Mouse (Mus musculus) forebrain, embryonic 11.5 days (tissue): ENCODE measurements around the gene Rsc1a1. TPM values are rescaled to one million over a fixed set of nuclear protein-coding genes. Genes with fewer than 3 reads are reported as not detected.

ENCODE experiments used
- ATAC-seq: fragments of 200-750 bp; cut with Nextera tagmentation; replicated peaks from 2 replicates; pipeline ENCODE4 v1.8.0; 2017; ENCODE audit warnings: moderate TSS enrichment; ENCODE audit not compliant: low FRiP score
- DNase-seq: peaks from one replicate; pipeline ENCODE4 v3.0.0-alpha.2; 2017; ENCODE audit warnings: low spot score
- H3K27ac ChIP-seq: fragments of 300-500 bp; sonication (generic); 2 replicates; pipeline ENCODE4 v1.5.1; 2014; ENCODE audit warnings: low read depth, low read length
- H3K27me3 ChIP-seq: fragments of 300-500 bp; sonication (generic); 2 replicates; pipeline ENCODE4 v1.6.1; 2014; ENCODE audit warnings: mild to moderate bottlenecking, low read length, mixed read lengths; ENCODE audit not compliant: control insufficient read depth, insufficient read depth
- H3K36me3 ChIP-seq: fragments of 300-500 bp; sonication (generic); 2 replicates; pipeline ENCODE4 v1.6.1; 2014; ENCODE audit warnings: mild to moderate bottlenecking, low read length, moderate library complexity, mixed read lengths; ENCODE audit not compliant: control insufficient read depth, insufficient read depth
- H3K4me1 ChIP-seq: fragments of 300-500 bp; sonication (generic); replicated peaks from 2 replicates; pipeline ENCODE4 v1.6.1; 2014; ENCODE audit warnings: low read length, mixed read lengths; ENCODE audit not compliant: control insufficient read depth, insufficient read depth
- H3K4me2 ChIP-seq: fragments of 300-500 bp; sonication (generic); 2 replicates; pipeline ENCODE4 v1.6.1; 2014; ENCODE audit warnings: low read depth, mild to moderate bottlenecking, low read length, moderate library complexity, mixed read lengths; ENCODE audit not compliant: severe bottlenecking
- H3K4me3 ChIP-seq: fragments of 300-500 bp; sonication (generic); 2 replicates; pipeline ENCODE4 v1.5.1; 2014; ENCODE audit warnings: low read depth, low read length
- H3K9ac ChIP-seq: fragments of 300-500 bp; sonication (generic); 2 replicates; pipeline ENCODE4 v1.6.1; 2014; ENCODE audit warnings: low read length
- H3K9me3 ChIP-seq: fragments of 300-500 bp; sonication (generic); 2 replicates; pipeline ENCODE4 v1.6.1; 2016; ENCODE audit warnings: low read length, mixed read lengths; ENCODE audit not compliant: control insufficient read depth
- WGBS: fragments of 180-500 bp; shearing (Covaris S2); extraction: QIAGEN DNeasy Blood & Tissue Kit; methylation state at CpG from one replicate; pipeline ENCODE4 v1.1.7; 2014; 5-methylcytosine and 5-hydroxymethylcytosine counted together
- polyA plus RNA-seq: library from polyadenylated mRNA; unstranded; fragments of >200 nt; fragmentation: Nextera tagmentation; extraction: Ambion mirVana; gene quantifications from 2 replicates; pipeline ENCODE4 v1.2.1, GENCODE M21; 2014

Rsc1a1 gene
- polyA plus RNA-seq, 1 experiment from 2014 or later: 2.4 TPM

DNA sequence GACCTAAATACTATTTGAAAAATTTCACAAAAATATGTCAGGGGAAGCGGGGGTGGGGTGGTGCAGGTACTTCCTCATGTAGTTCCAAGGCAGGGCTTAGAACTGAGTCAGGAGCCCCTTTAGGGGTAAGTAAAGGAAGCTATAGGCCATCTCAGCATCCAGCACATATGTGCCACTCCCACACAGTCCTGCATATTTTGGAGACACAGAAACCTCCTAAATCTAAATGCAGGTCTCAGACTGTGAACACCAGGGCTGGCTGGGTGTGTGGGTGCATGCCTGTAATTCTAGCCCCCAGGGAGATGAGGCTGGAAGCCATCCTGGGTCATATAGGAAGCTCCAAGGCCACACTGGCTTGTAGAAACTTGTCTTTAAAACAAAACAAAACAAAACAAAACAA is 25.9 kb upstream of the Rsc1a1 start:
- no peak overlapping the region for H3K27ac ChIP-seq

DNA sequence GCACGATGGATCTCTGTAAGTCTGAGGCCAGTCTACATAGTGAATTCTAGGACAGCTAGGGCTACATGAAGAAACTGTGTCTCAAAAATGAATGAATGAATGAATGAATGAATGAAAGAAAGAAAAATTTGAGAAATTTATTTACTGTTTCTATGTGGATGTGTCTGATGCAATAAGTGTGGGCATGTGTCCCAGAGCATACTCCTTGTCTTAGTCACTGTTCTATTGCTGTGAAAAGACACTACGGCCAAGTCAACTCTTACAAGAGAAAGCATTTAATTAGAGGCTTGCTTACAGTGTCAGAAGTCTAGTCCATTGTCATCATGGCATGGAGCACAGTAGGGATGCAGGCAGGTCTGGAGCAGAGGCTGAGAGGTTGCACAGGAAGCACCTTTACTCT is 23.6 kb upstream of the Rsc1a1 start:
- 96% methylated on average over 2 of the region's 2 CpGs for WGBS
- no peaks in the 10 kb centered on the region for H3K9me3 ChIP-seq

More for the DNA sequence above, 25.9 kb upstream of the Rsc1a1 start:
- Histone ChIP-seq H3K36me3 (no peaks in the 10 kb centered on the region; the same call in 1 of the 2 replicates), H3K9me3 (no peaks in the 10 kb centered on the region), H3K4me2 (no peak overlapping the region), H3K9ac (no peak overlapping the region), H3K4me3 (no peak overlapping the region), H3K4me1 (no peaks in the 10 kb centered on the region), H3K27me3 (no peaks in the 10 kb centered on the region)
- DNase-seq (no peak), ATAC-seq (no peak)
- WGBS: 88% methylated on average over 1 of the region's 1 CpGs

GRCm38 (mm10) chr4:141708005-141708404 is 22.6 kb upstream of the Rsc1a1 start:
- Histone ChIP-seq H3K9me3 (no peaks in the 10 kb centered on the region), H3K27ac (no peak overlapping the region), H3K27me3 (no peaks in the 10 kb centered on the region), H3K9ac (no peak overlapping the region), H3K4me1 (no peaks in the 10 kb centered on the region), H3K4me2 (no peak overlapping the region), H3K4me3 (no peak overlapping the region), H3K36me3 (peaks cover 4% of the 10 kb centered on the region; the same call in 1 of the 2 replicates)
- DNase-seq (no peak), ATAC-seq (no peak)
- 96% methylated on average over 7 of the region's 7 CpGs for WGBS

More for the DNA sequence above, 23.6 kb upstream of the Rsc1a1 start:
- no peaks in the 10 kb centered on the region for H3K4me1 ChIP-seq
- no peak overlapping the region for H3K27ac ChIP-seq
- peaks cover 4% of the 10 kb centered on the region; the same call in 1 of the 2 replicates for H3K36me3 ChIP-seq
- H3K9ac ChIP-seq: no peak overlapping the region
- H3K27me3 ChIP-seq: no peaks in the 10 kb centered on the region
- ATAC-seq: no peak
- no peak for DNase-seq
- no peak overlapping the region for H3K4me3 ChIP-seq
- H3K4me2 ChIP-seq: no peak overlapping the region

- Histone ChIP-seq H3K27ac (no peak overlapping the region), H3K4me3 (no peak overlapping the region), H3K4me2 (no peak overlapping the region), H3K4me1 (no peaks in the 10 kb centered on the region), H3K9ac (no peak overlapping the region), H3K36me3 (peaks cover 4% of the 10 kb centered on the region; the same call in 1 of the 2 replicates), H3K27me3 (no peaks in the 10 kb centered on the region), H3K9me3 (no peaks in the 10 kb centered on the region)
- ATAC-seq (no peak), DNase-seq (no peak)
- 94% methylated on average over 4 of the region's 4 CpGs for WGBS
Measured at GRCm38 (mm10) chr4:141705331-141705730, 19.9 kb upstream of the Rsc1a1 start.

- H3K9me3 ChIP-seq: no peaks in the 10 kb centered on the region
- H3K27me3 ChIP-seq: no peaks in the 10 kb centered on the region
- no peak overlapping the region for H3K4me2 ChIP-seq
- H3K4me3 ChIP-seq: no peak overlapping the region
- 91% methylated on average over 2 of the region's 2 CpGs for WGBS
- H3K4me1 ChIP-seq: no peaks in the 10 kb centered on the region
- DNase-seq: no peak
- H3K27ac ChIP-seq: no peak overlapping the region
- H3K36me3 ChIP-seq: peaks cover 4% of the 10 kb centered on the region; the same call in 1 of the 2 replicates
- H3K9ac ChIP-seq: no peak overlapping the region
- ATAC-seq: no peak
Measured at GRCm38 (mm10) chr4:141704625-141705024, 19.2 kb upstream of the Rsc1a1 start.

DNA sequence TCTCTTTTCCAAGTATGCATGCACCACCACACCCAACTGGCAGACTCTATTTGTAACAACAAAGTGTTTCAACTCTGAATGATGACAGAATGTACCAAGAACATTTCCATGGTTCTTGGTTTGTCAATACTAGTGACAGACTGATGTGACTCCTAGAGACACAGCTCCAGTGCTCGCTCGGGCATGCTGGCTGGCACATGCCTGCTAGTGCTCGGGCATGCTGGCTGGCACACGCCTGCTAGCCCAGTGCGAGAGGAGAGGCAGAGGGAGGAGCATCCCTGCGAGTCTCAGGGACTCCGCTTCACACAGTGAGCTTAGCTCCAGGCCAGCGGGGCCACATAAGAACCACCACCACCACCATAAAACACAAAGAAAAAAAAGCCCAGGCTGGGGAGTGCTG is 9.3 kb upstream of the Rsc1a1 start:
- Histone ChIP-seq H3K9ac (no peak overlapping the region), H3K9me3 (no peaks in the 10 kb centered on the region), H3K36me3 (peaks cover 9% of the 10 kb centered on the region), H3K27me3 (no peaks in the 10 kb centered on the region), H3K4me3 (no peak overlapping the region), H3K4me2 (no peak overlapping the region), H3K4me1 (no peaks in the 10 kb centered on the region), H3K27ac (no peak overlapping the region)
- ATAC-seq: no peak
- 95% methylated on average over 8 of the region's 8 CpGs for WGBS
- DNase-seq: no peak

DNA sequence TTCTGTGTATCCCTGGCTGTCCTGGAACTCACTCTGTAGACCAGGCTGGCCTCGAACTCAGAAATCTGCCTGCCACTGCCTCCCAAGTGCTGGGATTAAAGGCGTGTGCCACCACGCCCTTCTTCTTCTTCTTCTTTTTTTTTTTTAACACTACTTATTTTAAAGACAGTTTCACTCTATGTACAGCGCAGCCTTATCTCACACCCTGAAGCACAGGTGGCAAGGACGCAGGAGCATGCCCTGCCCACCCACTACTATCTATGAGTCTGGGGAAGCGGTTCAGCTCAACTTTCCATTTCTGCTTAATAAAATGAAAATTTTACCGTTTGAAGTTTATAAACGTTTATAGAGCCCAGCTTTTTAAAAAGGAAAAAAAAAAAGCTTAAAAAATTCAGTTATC is 3.1 kb upstream of the Rsc1a1 start:
- 97% methylated on average over 8 of the region's 8 CpGs for WGBS
- DNase-seq (no peak), ATAC-seq (no peak)
- H3K4me2 ChIP-seq: no peak overlapping the region
- no peaks in the 10 kb centered on the region for H3K4me1 ChIP-seq
- H3K9ac ChIP-seq: no peak overlapping the region
- peaks cover 6% of the 10 kb centered on the region for H3K36me3 ChIP-seq
- H3K4me3 ChIP-seq: no peak overlapping the region
- no peaks in the 10 kb centered on the region for H3K27me3 ChIP-seq
- no peaks in the 10 kb centered on the region for H3K9me3 ChIP-seq
- H3K27ac ChIP-seq: no peak overlapping the region

GRCm38 (mm10) chr4:141686525-141686924 is 1.1 kb upstream of the Rsc1a1 start:
- Histone ChIP-seq H3K27me3 (no peaks in the 10 kb centered on the region), H3K9ac (no peak overlapping the region), H3K4me2 (no peak overlapping the region), H3K9me3 (no peaks in the 10 kb centered on the region), H3K4me3 (no peak overlapping the region), H3K27ac (no peak overlapping the region), H3K4me1 (no peaks in the 10 kb centered on the region), H3K36me3 (peaks cover 6% of the 10 kb centered on the region)
- WGBS: 76% methylated on average over 8 of the region's 8 CpGs
- DNase-seq: no peak
- no peak for ATAC-seq

GRCm38 (mm10) chr4:141686093-141686492 is 694 bp upstream of the Rsc1a1 start:
- H3K36me3 ChIP-seq: peaks cover 6% of the 10 kb centered on the region
- no peak overlapping the region for H3K4me3 ChIP-seq
- no peaks in the 10 kb centered on the region for H3K27me3 ChIP-seq
- DNase-seq: no peak
- H3K4me1 ChIP-seq: no peaks in the 10 kb centered on the region
- 93% methylated on average over 3 of the region's 3 CpGs for WGBS
- H3K27ac ChIP-seq: no peak overlapping the region
- ATAC-seq: no peak
- no peak overlapping the region for H3K4me2 ChIP-seq
- H3K9ac ChIP-seq: no peak overlapping the region
- no peaks in the 10 kb centered on the region for H3K9me3 ChIP-seq
